Mouse (Mus musculus) forelimb bud, embryonic 11.5 days (tissue): ENCODE data around the gene Cuedc2.
A peak's percentile ranks its signal among the peaks of the same experiment; 100 is the strongest.

Experiments used
- DNase-seq: peaks from one replicate; pipeline ENCODE4 v3.0.0-alpha.2; 2012; ENCODE audit warnings: low read depth, low spot score

The Cuedc2 gene

GRCm38 (mm10) chr19:46338331-46338936 is at the start of gene Cuedc2:
Gene Cuedc2 (minus strand): TSS chr19:46338702.
- peak; percentile 96 for DNase-seq

GRCm38 (mm10) chr19:46382275-46382674 is 43.8 kb upstream of the Cuedc2 start:
- no peak for DNase-seq

GRCm38 (mm10) chr19:46375891-46376290 is 37.4 kb upstream of the Cuedc2 start:
- no peak for DNase-seq

GRCm38 (mm10) chr19:46375489-46375888 is 37.0 kb upstream of the Cuedc2 start:
- no peak for DNase-seq

GRCm38 (mm10) chr19:46374477-46375088 is 36.1 kb upstream of the Cuedc2 start:
- DNase-seq = no peak

GRCm38 (mm10) chr19:46369204-46369603 is 30.7 kb upstream of the Cuedc2 start:
- no peak for DNase-seq

- no peak for DNase-seq
Measured at GRCm38 (mm10) chr19:46367798-46368590, 29.5 kb upstream of the Cuedc2 start.

- no peak for DNase-seq
Measured at GRCm38 (mm10) chr19:46363294-46364009, 24.9 kb upstream of the Cuedc2 start.

GRCm38 (mm10) chr19:46362104-46362503 is 23.6 kb upstream of the Cuedc2 start:
- no peak for DNase-seq

GRCm38 (mm10) chr19:46358381-46358780 is 19.9 kb upstream of the Cuedc2 start:
- no peak for DNase-seq

- no peak for DNase-seq
Measured at GRCm38 (mm10) chr19:46357344-46358280, 19.1 kb upstream of the Cuedc2 start.

GRCm38 (mm10) chr19:46356701-46357138 is 18.2 kb upstream of the Cuedc2 start:
- DNase-seq = peak; percentile 81

- no peak for DNase-seq
Measured at GRCm38 (mm10) chr19:46350168-46350932, 11.8 kb upstream of the Cuedc2 start, which contains the start of gene 2310034G01Rik. Gene 2310034G01Rik (minus strand): TSS chr19:46350302.

GRCm38 (mm10) chr19:46349550-46349949 is 11.0 kb upstream of the Cuedc2 start:
- DNase-seq = no peak

GRCm38 (mm10) chr19:46348761-46349458 is 10.4 kb upstream of the Cuedc2 start:
- peak; percentile 69 for DNase-seq

- no peak for DNase-seq
Measured at GRCm38 (mm10) chr19:46347936-46348668, 9.6 kb upstream of the Cuedc2 start.

- DNase-seq = no peak
Measured at GRCm38 (mm10) chr19:46347146-46347545, 8.6 kb upstream of the Cuedc2 start.

GRCm38 (mm10) chr19:46344710-46345419 is 6.4 kb upstream of the Cuedc2 start:
- no peak for DNase-seq
